Mouse (Mus musculus): ENCODE measurements at regions not wholly inside any gene's neighbourhood (a gene's known extent, or its start where the extent isn't known, plus 50 kb on each side); places are given as distances from the start of the nearest gene placed in this dataset.

DNA sequence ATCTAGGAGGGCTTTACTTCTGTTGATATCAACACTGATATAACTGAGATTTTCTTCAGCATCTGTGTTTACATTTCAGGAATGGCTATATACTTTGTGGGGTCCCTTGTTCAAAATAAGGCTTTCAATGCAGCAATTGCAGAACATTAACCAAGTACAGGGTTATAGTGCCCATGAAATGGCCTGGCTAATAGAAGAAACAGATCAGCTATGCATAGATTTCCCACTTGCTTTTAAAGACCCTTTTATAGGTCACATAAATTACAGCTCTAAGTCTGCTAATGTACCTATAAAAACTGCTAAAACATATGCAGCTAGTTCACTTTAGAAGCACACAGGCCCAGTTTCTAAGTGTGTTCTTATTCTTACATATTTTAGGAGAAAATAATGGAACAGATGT is 472.1 kb downstream of the Nup35 start:
- intact Hi-C loops (cut with DNase I): no loop called here
- no peak for DNase-seq (ENCODE audit: extremely low spot score in 1 of 2, low spot score in 2 of 2)

DNA sequence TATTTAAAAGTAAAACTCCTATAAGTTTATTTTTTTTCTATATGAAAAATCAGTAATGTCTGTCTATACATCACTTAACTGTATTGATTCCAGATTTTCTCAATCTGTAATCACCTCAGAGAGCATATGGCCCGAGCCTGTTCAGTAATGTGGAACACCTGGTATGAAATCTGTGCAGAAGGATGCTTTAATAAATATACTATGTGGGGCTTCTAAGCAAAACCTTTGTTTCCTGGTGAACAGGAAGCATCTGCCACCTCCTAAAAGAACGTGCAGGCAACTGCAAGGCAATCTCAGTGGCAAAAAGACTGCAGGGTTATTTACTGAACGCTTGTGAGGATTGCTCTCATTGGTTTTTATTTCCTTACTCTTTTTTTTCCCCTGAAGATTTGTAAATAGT is 488.8 kb downstream of the Nup35 start:
- no peak for DNase-seq (ENCODE audit: extremely low spot score in 1 of 2, low spot score in 2 of 2)
- intact Hi-C loops (cut with DNase I): no loop called here

DNA sequence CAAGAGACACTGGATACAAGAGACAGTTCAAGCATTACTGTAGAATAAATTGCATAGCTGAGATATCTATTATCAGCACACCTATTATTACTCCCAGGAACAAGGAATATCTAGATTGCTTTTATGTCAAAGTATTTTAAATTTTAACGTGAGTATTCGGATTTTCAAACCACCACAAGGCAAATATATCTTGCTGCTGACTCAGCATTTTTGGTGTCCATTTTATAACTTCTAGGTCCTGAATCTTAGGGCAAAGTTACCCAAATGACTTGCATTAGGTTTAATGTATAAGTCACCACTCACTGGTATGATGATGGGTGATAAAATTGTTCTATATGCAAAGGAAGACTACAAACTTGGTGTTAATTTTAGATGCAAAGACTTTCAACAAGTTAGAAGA is 501.7 kb downstream of the Nup35 start:
- DNase-seq (ENCODE audit: extremely low spot score in 1 of 2, low spot score in 2 of 2): no peak
- intact Hi-C loops (cut with DNase I): no loop called here

DNA sequence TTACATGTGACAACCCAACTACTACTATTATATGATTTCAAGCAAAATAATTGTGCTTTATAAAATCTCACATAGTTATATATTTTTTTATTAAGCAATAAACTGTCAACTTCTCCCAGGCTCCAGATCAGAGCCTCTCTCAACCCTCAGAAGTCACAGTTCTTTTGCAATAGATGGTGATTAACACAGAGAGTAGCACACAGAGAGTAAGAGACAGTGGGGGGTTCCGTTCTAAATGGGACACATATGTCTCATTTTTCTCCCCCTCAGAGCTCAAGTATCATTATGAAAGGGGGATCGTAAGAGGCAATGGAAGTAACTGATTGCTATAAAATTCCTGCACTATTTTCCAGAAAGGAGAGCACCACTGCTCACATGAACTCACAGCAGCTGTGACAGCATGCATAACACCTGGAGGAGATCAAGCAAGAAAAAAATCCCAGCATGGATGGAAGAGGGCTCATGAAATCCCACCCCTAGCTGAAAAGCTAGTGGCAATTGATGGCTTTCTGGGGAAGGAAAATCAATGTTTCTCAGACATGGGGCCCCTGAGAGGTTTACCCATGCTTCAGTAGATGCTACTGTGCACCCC is 503.5 kb downstream of the Nup35 start:
- intact Hi-C loops (cut with DNase I): no loop called here
- DNase-seq (ENCODE audit: extremely low spot score in 1 of 2, low spot score in 2 of 2): no peak

DNA sequence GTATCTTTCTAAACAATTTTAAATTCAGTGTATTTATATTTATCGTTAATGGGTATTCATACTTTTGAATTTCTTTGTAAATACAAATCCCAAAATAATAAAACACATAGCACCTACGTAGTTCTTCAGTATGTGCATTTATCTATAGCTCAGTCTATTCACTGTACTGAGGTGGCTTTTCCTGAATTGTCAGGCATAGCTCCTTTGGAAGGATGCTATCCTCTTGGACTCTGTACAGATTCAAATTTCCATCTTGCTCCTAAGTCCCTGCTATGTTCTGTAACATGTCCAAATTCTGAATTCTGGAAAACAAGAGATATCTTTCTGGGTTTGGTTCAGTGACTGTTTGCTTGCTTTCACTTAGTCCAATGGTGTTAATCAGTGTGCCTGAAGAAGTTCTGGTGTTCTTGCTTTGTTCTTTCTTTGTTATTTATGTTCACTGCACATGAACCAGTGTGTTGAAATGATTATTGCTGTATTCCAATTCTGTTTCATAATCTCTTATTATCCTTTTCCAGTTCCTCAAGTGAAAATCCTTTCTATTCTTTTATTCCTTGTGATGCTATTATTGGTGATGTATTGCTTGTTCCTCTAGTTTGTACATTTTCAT is 519.5 kb downstream of the Nup35 start:
- DNase-seq (ENCODE audit: extremely low spot score in 1 of 2, low spot score in 2 of 2): peak in 1 of 2 experiments; percentile 11

DNA sequence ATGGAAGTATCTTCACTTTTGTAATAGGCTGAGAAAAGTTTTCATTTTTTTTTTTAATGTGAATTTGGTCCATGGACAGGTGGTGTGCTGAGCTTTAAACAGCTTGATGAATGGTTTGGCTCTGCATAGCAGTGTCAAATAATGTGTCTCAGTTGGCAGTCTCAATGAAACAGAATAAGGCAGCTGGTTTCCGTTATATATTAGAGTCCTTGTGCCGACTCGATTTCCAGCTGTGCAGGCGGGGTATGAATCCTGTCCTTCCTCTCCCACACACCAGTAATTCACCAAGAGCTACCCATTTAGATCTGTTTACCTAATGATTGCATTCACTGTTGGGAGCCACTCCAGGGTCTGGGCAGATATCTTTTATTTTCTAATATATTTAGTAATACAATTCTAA is 526.6 kb downstream of the Nup35 start:
- no peak for DNase-seq (ENCODE audit: extremely low spot score in 1 of 2, low spot score in 2 of 2)
- intact Hi-C loops (cut with DNase I): no loop called here

More for the DNA sequence above, 519.5 kb downstream of the Nup35 start:
- intact Hi-C loops (cut with DNase I): no loop called here

DNA sequence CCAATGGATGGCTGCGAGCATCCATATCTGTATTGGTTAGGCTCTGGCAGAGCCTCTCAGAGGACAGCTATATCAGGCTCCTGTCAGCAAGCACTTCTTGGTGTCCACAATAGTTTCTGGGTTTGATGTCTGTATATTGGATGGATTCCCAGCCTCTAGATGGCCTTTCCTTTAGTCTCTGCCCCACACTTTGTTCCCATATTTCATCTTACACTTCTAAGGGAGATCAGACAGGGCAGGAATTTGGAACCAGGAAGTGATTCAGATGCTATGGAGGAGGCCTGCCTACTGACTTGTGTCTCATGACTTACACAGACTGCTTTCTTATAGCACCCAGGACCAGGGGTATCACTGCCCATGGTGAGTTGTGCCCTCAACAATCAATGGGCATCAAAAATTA is 529.4 kb downstream of the Nup35 start:
- DNase-seq (ENCODE audit: extremely low spot score in 1 of 2, low spot score in 2 of 2): no peak
- intact Hi-C loops (cut with DNase I): no loop called here

DNA sequence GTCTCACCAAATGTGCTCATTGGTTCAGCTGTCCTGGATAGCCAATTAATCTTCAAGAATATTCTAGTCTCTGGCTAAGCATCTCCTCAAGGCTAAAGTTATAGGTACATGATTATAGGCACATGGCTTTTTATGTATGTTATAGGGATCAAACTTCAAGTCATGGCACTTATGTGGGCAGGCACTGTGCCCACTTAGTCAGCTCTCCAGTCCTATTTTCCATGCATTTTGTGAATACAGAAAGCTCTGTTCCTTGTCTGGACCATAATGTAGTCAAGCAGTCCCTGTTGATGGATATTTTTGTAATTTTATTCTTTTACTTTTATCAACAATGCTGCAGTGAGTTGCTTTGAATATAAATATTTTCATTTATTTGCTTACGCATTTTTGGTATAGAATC is 531.1 kb downstream of the Nup35 start:
- intact Hi-C loops (cut with DNase I): no loop called here
- DNase-seq (ENCODE audit: extremely low spot score in 1 of 2, low spot score in 2 of 2): no peak

DNA sequence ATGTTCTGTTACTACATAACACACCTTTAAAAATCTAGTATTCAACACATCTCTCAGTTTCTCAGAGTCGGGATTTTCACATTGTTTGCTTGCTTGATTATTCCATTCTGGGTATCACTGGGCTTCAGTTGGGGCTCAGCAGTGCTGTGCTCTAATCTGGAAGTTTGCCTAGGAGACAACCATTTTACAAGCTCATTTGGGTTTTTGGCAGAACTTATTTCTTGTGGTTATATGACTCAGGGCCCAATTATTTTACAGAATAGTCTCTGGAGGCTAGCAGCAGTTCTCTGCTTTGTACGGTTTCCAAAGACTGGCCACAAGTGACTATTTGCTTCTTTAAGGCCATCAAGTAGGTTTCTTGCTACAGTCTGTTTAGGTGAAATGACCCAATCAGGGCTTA is 565.4 kb downstream of the Nup35 start:
- DNase-seq (ENCODE audit: extremely low spot score in 1 of 2, low spot score in 2 of 2): no peak
- intact Hi-C loops (cut with DNase I): no loop called here

DNA sequence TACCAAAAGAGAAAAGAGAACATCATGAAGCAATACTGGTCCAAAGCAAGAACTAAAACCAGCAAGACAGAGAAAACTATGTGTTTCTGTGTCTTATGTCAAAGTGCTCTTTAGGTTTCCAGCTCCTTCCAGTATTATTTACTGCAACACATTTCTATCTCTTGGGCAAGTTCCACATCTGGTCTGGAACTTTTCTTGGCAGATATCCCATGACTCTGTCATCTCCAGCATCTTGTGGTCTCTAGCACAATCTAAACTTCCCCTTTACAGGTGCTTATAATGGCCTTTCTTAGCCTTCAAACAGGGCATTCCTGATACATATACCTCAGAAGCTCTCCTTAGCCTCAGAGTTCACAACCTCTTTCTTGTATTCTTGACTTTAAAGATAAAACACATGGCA is 568.9 kb downstream of the Nup35 start:
- intact Hi-C loops (cut with DNase I): no loop called here
- DNase-seq (ENCODE audit: extremely low spot score in 1 of 2, low spot score in 2 of 2): no peak

DNA sequence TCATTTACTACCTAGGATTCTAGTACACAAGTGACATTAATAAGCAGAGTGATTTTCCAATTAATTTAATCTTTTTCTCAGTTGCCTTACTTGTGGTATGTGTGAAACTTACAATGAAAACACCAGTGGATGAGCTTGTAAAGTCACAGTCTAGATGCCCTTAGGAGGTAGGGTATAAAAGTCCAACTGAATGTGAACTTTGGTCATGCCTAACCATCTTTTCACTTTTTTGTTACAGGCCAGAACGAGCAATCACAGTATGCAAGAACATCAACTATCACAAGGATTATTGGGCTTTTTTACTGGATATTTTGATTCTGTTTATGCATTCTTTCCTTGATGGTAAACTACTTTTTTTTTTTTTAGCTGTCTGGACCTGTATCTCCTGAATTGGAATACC is 573.8 kb downstream of the Nup35 start:
- DNase-seq (ENCODE audit: extremely low spot score in 1 of 2, low spot score in 2 of 2): no peak
- intact Hi-C loops (cut with DNase I): no loop called here

DNA sequence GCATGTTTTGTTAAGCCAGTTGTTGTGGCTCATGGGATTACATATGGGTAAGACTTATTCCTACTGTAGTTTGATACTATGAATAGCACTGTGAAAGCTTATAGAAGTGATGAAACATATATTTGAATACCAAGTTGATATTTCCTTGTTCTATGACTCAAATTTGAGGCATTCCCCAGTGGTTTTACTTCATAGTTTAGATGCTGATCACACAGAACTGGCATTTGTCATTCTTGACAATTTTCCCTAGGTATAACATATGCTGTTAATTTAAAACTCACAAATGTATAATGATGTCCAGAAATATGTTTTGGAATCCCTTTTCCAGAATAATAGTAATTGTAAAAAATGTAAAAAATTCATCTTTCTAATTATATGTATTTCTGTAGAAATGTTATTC is 583.5 kb downstream of the Nup35 start:
- intact Hi-C loops (cut with DNase I): no loop called here
- no peak for DNase-seq (ENCODE audit: extremely low spot score in 1 of 2, low spot score in 2 of 2)

Measured in left cerebral cortex, postnatal 10 days (tissue).